Mouse (Mus musculus) hindbrain, embryonic 10.5 days (tissue): ENCODE measurements around the gene Sfxn2. TPM values are rescaled to one million over a fixed set of nuclear protein-coding genes. Genes with fewer than 3 reads are reported as not detected.

Experiments used
- DNase-seq: peaks from one replicate; pipeline ENCODE4 v3.0.0-alpha.2; 2017; ENCODE audit warnings: low spot score
- H3K27ac ChIP-seq: fragments of 300-500 bp; sonication (generic); 2 replicates; pipeline ENCODE4 v1.5.1; 2016; ENCODE audit warnings: mild to moderate bottlenecking, moderate library complexity
- H3K27me3 ChIP-seq: fragments of 300-500 bp; sonication (generic); 2 replicates; pipeline ENCODE4 v1.6.1; 2016; ENCODE audit warnings: mild to moderate bottlenecking; ENCODE audit not compliant: poor library complexity, insufficient read depth, severe bottlenecking
- H3K36me3 ChIP-seq: fragments of 300-500 bp; sonication (generic); 2 replicates; pipeline ENCODE4 v1.6.1; 2016; ENCODE audit warnings: mild to moderate bottlenecking, moderate library complexity
- H3K4me1 ChIP-seq: fragments of 300-500 bp; sonication (generic); replicated peaks from 2 replicates; pipeline ENCODE4 v1.6.1; 2016; ENCODE audit warnings: mild to moderate bottlenecking
- H3K4me3 ChIP-seq: fragments of 300-500 bp; sonication (generic); 2 replicates; pipeline ENCODE4 v1.5.1; 2016; ENCODE audit warnings: mild to moderate bottlenecking, moderate library complexity
- H3K9me3 ChIP-seq: fragments of 300-500 bp; sonication (generic); 2 replicates; pipeline ENCODE4 v1.6.1; 2016; ENCODE audit warnings: mild to moderate bottlenecking, moderate library complexity
- WGBS: fragments of 180-500 bp; shearing (Covaris S2); methylation state at CpG from one replicate; pipeline ENCODE4 v1.1.7; 2016; 5-methylcytosine and 5-hydroxymethylcytosine counted together
- polyA plus RNA-seq: library from polyadenylated mRNA; unstranded; fragments of >200 nt; fragmentation: Nextera tagmentation; extraction: Ambion mirVana; gene quantifications from 2 replicates; pipeline ENCODE4 v1.2.1, GENCODE M21; 2016

Gene Sfxn2
- polyA plus RNA-seq, 1 experiment from 2014 or later: 12.9 TPM

- Histone ChIP-seq H3K27ac (peak overlapping the region; percentile 92), H3K4me3 (peak overlapping the region; percentile 44), H3K27me3 (no peaks in the 10 kb centered on the region), H3K36me3 (peaks cover 13% of the 10 kb centered on the region; the same call in 1 of the 2 replicates), H3K9me3 (no peaks in the 10 kb centered on the region), H3K4me1 (peaks cover 90% of the 10 kb centered on the region)
- WGBS: 5% methylated on average over 16 of the region's 16 CpGs
- DNase-seq: peak; percentile 53
These were observed 41.8 kb upstream of the Sfxn2 start for GRCm38 (mm10) chr19:46531071-46532030.

- Histone ChIP-seq H3K9me3 (no peaks in the 10 kb centered on the region), H3K4me1 (peaks cover 82% of the 10 kb centered on the region), H3K27me3 (no peaks in the 10 kb centered on the region), H3K27ac (peak overlapping the region; percentile 75), H3K4me3 (no peak overlapping the region), H3K36me3 (peaks cover 17% of the 10 kb centered on the region)
- WGBS: 9% methylated on average over 10 of the region's 10 CpGs
- DNase-seq: peak; percentile 31
These were observed 41.0 kb upstream of the Sfxn2 start for GRCm38 (mm10) chr19:46532031-46532688.

- Histone ChIP-seq H3K4me3 (no peak overlapping the region), H3K27me3 (no peaks in the 10 kb centered on the region), H3K36me3 (peaks cover 21% of the 10 kb centered on the region), H3K9me3 (no peaks in the 10 kb centered on the region), H3K27ac (peak overlapping the region; percentile 75), H3K4me1 (peaks cover 73% of the 10 kb centered on the region)
- peak; percentile 32 for DNase-seq
- WGBS: 31% methylated on average over 4 of the region's 4 CpGs
These were observed 40.1 kb upstream of the Sfxn2 start for GRCm38 (mm10) chr19:46533066-46533465.

- Histone ChIP-seq H3K4me1 (peaks cover 69% of the 10 kb centered on the region), H3K4me3 (no peak overlapping the region), H3K27ac (peak overlapping the region; percentile 75), H3K36me3 (peaks cover 25% of the 10 kb centered on the region), H3K9me3 (no peaks in the 10 kb centered on the region), H3K27me3 (no peaks in the 10 kb centered on the region)
- DNase-seq: no peak
- WGBS: 58% methylated on average over 5 of the region's 5 CpGs
These were observed 39.6 kb upstream of the Sfxn2 start for GRCm38 (mm10) chr19:46533525-46533924.

- no peak for DNase-seq
- Histone ChIP-seq H3K4me1 (peaks cover 58% of the 10 kb centered on the region), H3K9me3 (no peaks in the 10 kb centered on the region), H3K4me3 (no peak overlapping the region), H3K27me3 (no peaks in the 10 kb centered on the region), H3K27ac (peak overlapping the region; percentile 75), H3K36me3 (peaks cover 30% of the 10 kb centered on the region)
- 38% methylated on average over 6 of the region's 6 CpGs for WGBS
These were observed 38.5 kb upstream of the Sfxn2 start for GRCm38 (mm10) chr19:46534542-46535098.

- 90% methylated on average over 9 of the region's 9 CpGs for WGBS
- no peak for DNase-seq
- no peak overlapping the region for H3K4me3 ChIP-seq
These were observed 35.8 kb upstream of the Sfxn2 start for GRCm38 (mm10) chr19:46537357-46537756.

GRCm38 (mm10) chr19:46538213-46538612 lies 35.0 kb upstream of the Sfxn2 start:
- Histone ChIP-seq H3K4me1 (peaks cover 22% of the 10 kb centered on the region), H3K27ac (no peak overlapping the region), H3K4me3 (no peak overlapping the region), H3K9me3 (no peaks in the 10 kb centered on the region), H3K27me3 (no peaks in the 10 kb centered on the region), H3K36me3 (peaks cover 66% of the 10 kb centered on the region)
- 87% methylated on average over 6 of the region's 6 CpGs for WGBS
- DNase-seq: no peak

More at GRCm38 (mm10) chr19:46537357-46537756, 35.8 kb upstream of the Sfxn2 start:
- H3K36me3 ChIP-seq: peaks cover 58% of the 10 kb centered on the region
- no peaks in the 10 kb centered on the region for H3K9me3 ChIP-seq
- peaks cover 30% of the 10 kb centered on the region for H3K4me1 ChIP-seq
- H3K27me3 ChIP-seq: no peaks in the 10 kb centered on the region
- no peak overlapping the region for H3K27ac ChIP-seq

GRCm38 (mm10) chr19:46542750-46543149 lies 30.4 kb upstream of the Sfxn2 start:
- Histone ChIP-seq H3K27ac (no peak overlapping the region), H3K27me3 (no peaks in the 10 kb centered on the region), H3K36me3 (peaks cover 69% of the 10 kb centered on the region), H3K9me3 (no peaks in the 10 kb centered on the region), H3K4me1 (no peaks in the 10 kb centered on the region), H3K4me3 (no peak overlapping the region)
- WGBS: 87% methylated on average over 8 of the region's 8 CpGs
- DNase-seq: no peak

GRCm38 (mm10) chr19:46547565-46547964 lies 25.6 kb upstream of the Sfxn2 start:
- H3K27me3 ChIP-seq: no peaks in the 10 kb centered on the region
- WGBS: 78% methylated on average over 6 of the region's 6 CpGs
- H3K4me3 ChIP-seq: no peak overlapping the region
- H3K27ac ChIP-seq: peak overlapping the region; percentile 40
- H3K4me1 ChIP-seq: no peaks in the 10 kb centered on the region
- H3K9me3 ChIP-seq: no peaks in the 10 kb centered on the region
- H3K36me3 ChIP-seq: peaks cover 73% of the 10 kb centered on the region
- no peak for DNase-seq

- no peaks in the 10 kb centered on the region for H3K9me3 ChIP-seq
- 84% methylated on average over 10 of the region's 10 CpGs for WGBS
- DNase-seq: no peak
- no peak overlapping the region for H3K4me3 ChIP-seq
- H3K27me3 ChIP-seq: no peaks in the 10 kb centered on the region
- H3K4me1 ChIP-seq: no peaks in the 10 kb centered on the region
- H3K36me3 ChIP-seq: peaks cover 72% of the 10 kb centered on the region
- H3K27ac ChIP-seq: no peak overlapping the region; the same call in 1 of the 2 replicates
These were observed 25.1 kb upstream of the Sfxn2 start for GRCm38 (mm10) chr19:46548110-46548509.

GRCm38 (mm10) chr19:46550385-46550784 lies 22.8 kb upstream of the Sfxn2 start:
- WGBS: 95% methylated on average over 4 of the region's 4 CpGs
- Histone ChIP-seq H3K27me3 (no peaks in the 10 kb centered on the region), H3K27ac (no peak overlapping the region), H3K4me1 (no peaks in the 10 kb centered on the region), H3K9me3 (no peaks in the 10 kb centered on the region), H3K4me3 (no peak overlapping the region), H3K36me3 (peaks cover 85% of the 10 kb centered on the region)
- no peak for DNase-seq

- peaks cover 96% of the 10 kb centered on the region for H3K36me3 ChIP-seq
- no peak overlapping the region for H3K4me3 ChIP-seq
These were observed 20.7 kb upstream of the Sfxn2 start for GRCm38 (mm10) chr19:46552496-46552895.

More at GRCm38 (mm10) chr19:46552496-46552895, 20.7 kb upstream of the Sfxn2 start:
- no peaks in the 10 kb centered on the region for H3K9me3 ChIP-seq
- no peak overlapping the region for H3K27ac ChIP-seq
- no peak for DNase-seq
- no peaks in the 10 kb centered on the region for H3K4me1 ChIP-seq
- WGBS: 82% methylated on average over 4 of the region's 4 CpGs
- no peaks in the 10 kb centered on the region for H3K27me3 ChIP-seq
